Mouse (Mus musculus) heart, embryonic 12.5 days (tissue): Measurements from ENCODE around the gene Cdc14a. TPM values are rescaled to one million over a fixed set of nuclear protein-coding genes. Genes with fewer than 3 reads are reported as not detected.

ENCODE experiments used
- ATAC-seq: fragments of 200-750 bp; cut with Nextera tagmentation; 2 replicates; pipeline ENCODE4 v1.8.0; 2017; ENCODE audit warnings: moderate TSS enrichment, moderate library complexity; ENCODE audit not compliant: insufficient number of reproducible peaks, low FRiP score
- H3K27ac ChIP-seq: fragments of 300-500 bp; sonication (generic); 2 replicates; pipeline ENCODE4 v1.5.1; 2016; ENCODE audit warnings: mild to moderate bottlenecking, moderate library complexity; ENCODE audit not compliant: poor library complexity, severe bottlenecking
- H3K27me3 ChIP-seq: fragments of 300-500 bp; sonication (generic); replicated peaks from 2 replicates; pipeline ENCODE4 v1.6.1; 2016; ENCODE audit warnings: mild to moderate bottlenecking, moderate library complexity
- H3K36me3 ChIP-seq: fragments of 300-500 bp; sonication (generic); 2 replicates; pipeline ENCODE4 v1.6.1; 2016; ENCODE audit warnings: mild to moderate bottlenecking, moderate library complexity
- H3K4me1 ChIP-seq: fragments of 300-500 bp; sonication (generic); replicated peaks from 2 replicates; pipeline ENCODE4 v1.6.1; 2016; ENCODE audit warnings: mild to moderate bottlenecking
- H3K4me2 ChIP-seq: fragments of 300-500 bp; sonication (generic); 2 replicates; pipeline ENCODE4 v1.6.1; 2016; ENCODE audit warnings: mild to moderate bottlenecking, moderate library complexity
- H3K4me3 ChIP-seq: fragments of 300-500 bp; sonication (generic); 2 replicates; pipeline ENCODE4 v1.5.1; 2016; ENCODE audit warnings: mild to moderate bottlenecking
- H3K9ac ChIP-seq: fragments of 300-500 bp; sonication (generic); 2 replicates; pipeline ENCODE4 v1.6.1; 2016; ENCODE audit warnings: mild to moderate bottlenecking, moderate library complexity
- H3K9me3 ChIP-seq: fragments of 300-500 bp; sonication (generic); replicated peaks from 2 replicates; pipeline ENCODE4 v1.6.1; 2016; ENCODE audit warnings: mild to moderate bottlenecking, moderate library complexity
- WGBS: fragments of 180-500 bp; shearing (Covaris S2); methylation state at CpG from one replicate; pipeline ENCODE4 v1.1.7; 2016; 5-methylcytosine and 5-hydroxymethylcytosine counted together
- polyA plus RNA-seq: library from polyadenylated mRNA; unstranded; fragments of >200 nt; fragmentation: Nextera tagmentation; extraction: Ambion mirVana; gene quantifications from 2 replicates; pipeline ENCODE4 v1.2.1, GENCODE M21; 2016

Cdc14a gene
- polyA plus RNA-seq, 1 experiment from 2014 or later = 7.8 TPM

DNA sequence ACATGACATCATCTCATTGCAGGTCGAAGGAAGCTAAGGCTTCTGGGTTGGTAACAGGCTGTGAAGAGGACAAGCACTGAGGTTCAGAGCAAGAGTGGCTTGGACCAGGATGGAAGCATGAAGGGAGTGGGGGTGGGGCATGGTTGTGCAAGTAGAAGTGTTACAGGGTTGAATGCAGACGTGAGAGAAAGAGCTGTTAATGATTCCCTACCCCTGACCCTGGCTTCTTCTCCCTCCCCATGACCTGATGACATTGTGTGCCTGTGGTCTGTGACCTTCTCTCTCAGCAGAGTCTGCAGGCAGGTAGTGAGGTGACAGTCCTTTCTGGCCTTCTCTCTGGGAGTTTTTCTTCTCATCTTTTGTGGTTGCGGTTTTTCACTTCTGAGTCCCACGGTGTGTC lies 187.0 kb downstream of the Cdc14a start:
- no peak for ATAC-seq
- Histone ChIP-seq H3K9me3 (0 out of 2 replicates have a peak, but pooled peaks cover 3% of the 10 kb centered on the region), H3K36me3 (no peaks in the 10 kb centered on the region), H3K27ac (no peak overlapping the region), H3K4me1 (no peaks in the 10 kb centered on the region), H3K9ac (no peak overlapping the region), H3K4me3 (no peak overlapping the region), H3K27me3 (0 out of 2 replicates have a peak, but pooled peaks cover 6% of the 10 kb centered on the region), H3K4me2 (no peak overlapping the region)
- WGBS = 76% methylated on average over 4 of the region's 4 CpGs

DNA sequence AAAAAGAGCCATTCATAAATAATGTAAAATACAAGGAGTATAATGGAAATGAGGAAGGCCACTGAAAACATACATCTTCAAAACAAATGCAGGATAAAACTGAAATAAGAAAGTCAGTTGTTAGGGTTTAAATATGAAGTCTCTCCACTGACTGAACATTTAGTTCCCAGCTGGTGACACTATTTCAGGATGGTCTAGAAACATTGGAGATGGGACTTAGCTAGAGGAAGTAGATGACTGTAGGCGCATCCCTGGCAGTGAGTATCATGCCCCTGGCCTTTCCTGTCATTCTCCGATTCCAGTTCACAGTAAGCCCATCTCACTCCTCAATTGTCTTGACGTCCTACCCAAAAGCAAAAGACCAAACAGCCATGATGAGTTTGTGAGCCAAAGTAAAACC lies 190.3 kb downstream of the Cdc14a start:
- H3K4me1 ChIP-seq = peaks cover 2% of the 10 kb centered on the region; the same call in 1 of the 2 replicates
- H3K27ac ChIP-seq = no peak overlapping the region
- H3K36me3 ChIP-seq = no peaks in the 10 kb centered on the region
- no peak for ATAC-seq
- no peaks in the 10 kb centered on the region for H3K27me3 ChIP-seq
- 72% methylated on average over 3 of the region's 3 CpGs for WGBS
- H3K4me3 ChIP-seq = no peak overlapping the region
- H3K4me2 ChIP-seq = no peak overlapping the region
- no peak overlapping the region for H3K9ac ChIP-seq
- H3K9me3 ChIP-seq = 0 out of 2 replicates have a peak, but pooled peaks cover 3% of the 10 kb centered on the region

DNA sequence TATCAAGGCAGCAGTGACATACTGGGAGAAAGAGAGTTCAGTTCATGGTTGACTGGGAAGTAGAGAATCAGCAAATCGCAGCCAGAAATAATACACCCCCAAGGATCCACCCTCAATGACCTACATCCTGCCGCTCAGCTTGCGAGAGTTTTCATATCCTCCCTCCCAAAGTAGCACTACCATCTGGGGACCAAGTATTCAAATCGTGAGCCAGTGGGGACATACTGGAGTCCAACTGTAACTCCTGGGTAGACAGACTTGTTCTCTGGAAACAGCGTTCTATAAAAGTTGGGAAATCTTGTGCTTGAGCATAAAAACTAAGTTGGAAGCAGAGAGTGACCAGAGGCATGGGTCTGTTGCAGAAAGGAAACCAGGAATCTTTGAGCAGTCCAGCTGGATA lies 191.1 kb downstream of the Cdc14a start:
- no peak overlapping the region for H3K4me3 ChIP-seq
- no peak overlapping the region for H3K27ac ChIP-seq
- peaks cover 5% of the 10 kb centered on the region; the same call in 1 of the 2 replicates for H3K4me1 ChIP-seq
- no peak for ATAC-seq
- 77% methylated on average over 5 of the region's 5 CpGs for WGBS
- 0 out of 2 replicates have a peak, but pooled peaks cover 2% of the 10 kb centered on the region for H3K9me3 ChIP-seq
- no peaks in the 10 kb centered on the region for H3K27me3 ChIP-seq
- H3K4me2 ChIP-seq = no peak overlapping the region
- no peaks in the 10 kb centered on the region for H3K36me3 ChIP-seq
- no peak overlapping the region for H3K9ac ChIP-seq

DNA sequence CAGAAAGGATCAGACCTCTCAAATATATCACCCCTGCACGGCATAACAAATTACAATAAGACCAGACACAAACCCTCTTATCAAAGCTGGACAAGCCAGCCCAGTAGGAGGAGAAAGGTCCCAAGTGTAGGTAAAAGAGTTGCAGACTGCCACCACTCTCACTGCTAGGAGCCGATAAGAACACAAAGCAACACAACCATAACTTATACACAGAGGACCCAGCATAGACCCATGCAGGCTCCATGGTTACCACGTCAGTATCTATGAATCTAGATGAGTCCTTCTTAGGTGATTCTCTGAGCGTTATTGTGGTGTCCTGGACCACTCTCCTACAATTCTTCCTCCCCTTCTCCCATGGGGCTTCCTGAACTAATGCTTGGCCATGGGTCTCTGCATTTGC lies 194.5 kb downstream of the Cdc14a start:
- no peaks in the 10 kb centered on the region for H3K9me3 ChIP-seq
- no peak overlapping the region for H3K27ac ChIP-seq
- H3K36me3 ChIP-seq = no peaks in the 10 kb centered on the region
- peaks cover 5% of the 10 kb centered on the region; the same call in 1 of the 2 replicates for H3K4me1 ChIP-seq
- H3K4me3 ChIP-seq = no peak overlapping the region
- H3K27me3 ChIP-seq = no peaks in the 10 kb centered on the region
- ATAC-seq = no peak
- H3K4me2 ChIP-seq = no peak overlapping the region
- no peak overlapping the region for H3K9ac ChIP-seq
- WGBS = 67% methylated on average over 4 of the region's 4 CpGs

DNA sequence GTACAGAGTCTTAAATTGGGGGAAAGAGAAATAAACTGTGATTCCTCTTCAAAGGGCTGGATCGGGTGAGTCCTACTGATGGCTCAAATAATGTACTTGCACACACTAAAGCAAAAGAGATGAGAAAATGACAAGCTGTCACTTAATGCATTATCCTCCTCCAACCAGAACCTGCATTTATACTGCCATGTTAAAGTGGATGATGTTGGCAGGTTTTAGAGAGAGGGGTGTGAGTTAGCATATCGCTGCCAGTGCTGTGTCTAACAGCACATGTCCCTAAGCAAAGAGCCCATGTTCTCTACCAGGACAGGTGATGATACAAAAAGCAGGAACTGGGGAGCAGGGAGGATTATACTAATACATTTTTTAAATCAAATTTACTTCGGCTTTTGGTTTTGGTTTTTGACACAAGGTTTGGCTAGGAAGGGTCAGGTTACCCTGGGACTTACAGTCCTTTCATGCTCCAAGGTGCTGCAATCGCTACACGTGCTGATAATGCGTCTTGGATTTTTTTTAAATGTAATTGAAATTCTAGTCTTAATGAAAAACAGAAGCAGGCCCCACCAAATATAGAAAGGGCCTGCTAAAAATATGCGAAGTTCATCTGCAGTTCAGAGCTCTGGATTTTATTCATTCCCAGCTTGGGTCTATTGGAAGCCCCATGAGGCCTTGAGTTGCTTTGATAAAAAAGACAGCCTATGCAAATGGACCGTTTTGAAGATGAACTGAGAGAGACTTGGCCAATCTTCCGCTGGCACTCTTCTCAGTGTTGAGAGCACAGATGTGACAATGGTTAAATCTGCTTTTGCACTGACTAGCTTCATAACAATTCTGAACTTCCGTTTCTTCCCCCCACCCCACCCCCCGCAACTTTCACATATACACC lies 195.2 kb downstream of the Cdc14a start:
- no peak for ATAC-seq
- Histone ChIP-seq H3K27ac (no peak overlapping the region), H3K9ac (no peak overlapping the region), H3K9me3 (no peaks in the 10 kb centered on the region), H3K36me3 (no peaks in the 10 kb centered on the region), H3K27me3 (no peaks in the 10 kb centered on the region), H3K4me2 (no peak overlapping the region), H3K4me1 (peaks cover 5% of the 10 kb centered on the region; the same call in 1 of the 2 replicates), H3K4me3 (no peak overlapping the region)
- WGBS = 62% methylated on average over 11 of the region's 11 CpGs

DNA sequence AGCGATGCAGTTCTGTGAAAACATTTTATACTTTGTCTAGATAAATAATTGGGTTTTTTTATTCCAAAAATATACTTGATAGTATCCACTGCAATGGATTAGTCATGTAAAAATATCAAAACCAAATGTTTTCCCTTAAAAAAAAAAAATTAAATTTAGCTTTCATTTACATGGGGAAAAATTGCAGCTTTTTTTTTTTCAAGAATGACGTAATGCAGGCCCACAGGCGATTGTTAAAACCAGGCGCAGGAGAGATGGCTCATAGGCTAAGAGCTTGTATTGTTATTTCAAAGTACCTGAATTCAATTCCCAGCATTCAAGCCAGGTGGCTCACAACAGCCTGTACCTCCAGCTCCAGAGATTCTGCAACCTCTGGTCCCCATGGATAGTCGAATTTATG lies 196.4 kb downstream of the Cdc14a start:
- Histone ChIP-seq H3K27ac (no peak overlapping the region), H3K4me2 (no peak overlapping the region), H3K36me3 (no peaks in the 10 kb centered on the region), H3K9me3 (no peaks in the 10 kb centered on the region), H3K4me3 (no peak overlapping the region), H3K4me1 (peaks cover 12% of the 10 kb centered on the region), H3K27me3 (no peaks in the 10 kb centered on the region), H3K9ac (no peak overlapping the region)
- no peak for ATAC-seq
- WGBS = 72% methylated on average over 5 of the region's 5 CpGs

DNA sequence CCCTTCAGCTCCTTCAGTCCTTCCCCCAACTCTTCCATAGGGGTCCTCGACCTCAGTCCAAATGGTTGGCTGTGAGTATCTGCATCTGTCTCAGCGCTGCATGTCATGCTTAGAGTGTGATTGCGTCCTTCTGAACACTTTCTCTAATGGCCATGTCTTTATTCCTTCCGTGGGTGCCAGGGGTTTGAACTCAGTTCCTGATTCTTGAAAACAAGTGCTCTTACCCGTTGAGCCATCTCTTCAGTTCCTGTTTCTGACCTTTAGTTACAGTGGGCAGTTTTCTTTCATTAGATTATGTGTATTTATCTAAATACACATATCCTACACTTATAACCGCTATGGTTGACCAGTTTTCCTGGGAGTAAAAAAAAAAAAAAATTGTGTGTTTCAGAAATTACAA lies 196.9 kb downstream of the Cdc14a start:
- no peaks in the 10 kb centered on the region for H3K36me3 ChIP-seq
- H3K4me1 ChIP-seq = peaks cover 14% of the 10 kb centered on the region
- H3K9me3 ChIP-seq = no peaks in the 10 kb centered on the region
- no peak overlapping the region for H3K4me2 ChIP-seq
- no peak overlapping the region for H3K9ac ChIP-seq
- H3K27ac ChIP-seq = no peak overlapping the region
- H3K27me3 ChIP-seq = no peaks in the 10 kb centered on the region
- H3K4me3 ChIP-seq = no peak overlapping the region
- WGBS = 82% methylated on average over 6 of the region's 6 CpGs
- ATAC-seq = no peak

Other genes starting within 250 kb of the Cdc14a start
- 1.1 TPM in 1 of 2 replicates, not detected in the other for gene Gpr88, start 170.5 kb downstream of the Cdc14a start, polyA plus RNA-seq
- 59.9 and 62.4 TPM in 2 replicates for gene Rtca, start 84.2 kb upstream of the Cdc14a start, polyA plus RNA-seq
- gene Dbt, start 89.0 kb upstream of the Cdc14a start, polyA plus RNA-seq = 23.2 and 26.6 TPM in 2 replicates
- 32.8 and 35.7 TPM in 2 replicates for gene Lrrc39, start 138.9 kb upstream of the Cdc14a start, polyA plus RNA-seq
- 19.9 and 21.0 TPM in 2 replicates for gene Sass6, start 170.9 kb upstream of the Cdc14a start, polyA plus RNA-seq
- gene Trmt13, start 190.6 kb upstream of the Cdc14a start, polyA plus RNA-seq = 21.8 and 24.0 TPM in 2 replicates
- 64.8 and 65.5 TPM in 2 replicates for gene Mfsd14a, start 238.6 kb upstream of the Cdc14a start, polyA plus RNA-seq